Mouse (Mus musculus): ENCODE results near the gene Bmpr2.

DNA sequence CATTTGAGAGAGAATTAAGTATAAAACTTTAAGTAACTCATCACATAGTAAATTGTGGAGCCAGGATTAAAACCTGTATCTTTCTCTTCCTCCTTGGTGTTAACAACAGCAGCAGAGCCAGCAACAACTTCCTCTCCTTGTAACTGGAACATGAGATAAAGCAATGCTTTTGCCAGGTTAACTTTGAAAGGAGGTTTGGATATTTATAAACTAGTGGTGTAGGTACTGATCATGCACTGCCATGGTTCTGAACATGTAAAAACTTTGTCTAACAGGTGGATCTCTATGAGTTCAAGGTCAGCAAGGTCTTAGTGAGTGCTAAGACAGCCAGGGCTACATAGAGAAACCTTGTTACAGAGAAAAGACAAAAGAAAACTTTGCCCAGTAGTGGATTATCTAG, 3.4 kb downstream of the Bmpr2 start:
- TF ChIP-seq CTCF (IDR thresholded peaks at IDR 0.05; ENCODE audit: low read depth, low read length) (no peak), POLR2AphosphoS5 (IDR thresholded peaks at IDR 0.05; ENCODE audit: insufficient replicate concordance, low read depth, low read length) (no peak), GATA1 (IDR thresholded peaks at IDR 0.05; ENCODE audit: borderline replicate concordance, low read length) (no peak), TAL1 (conservative IDR thresholded peaks at IDR 0.05; ENCODE audit: low read depth, low read length) (no peak), GATA2 (IDR thresholded peaks at IDR 0.05; ENCODE audit: borderline replicate concordance, low read depth, low read length) (no peak)

All from G1E (cell line).